Mouse (Mus musculus) kidney, embryonic 14.5 days (tissue): Measurements from ENCODE around the gene Eloa. TPM values are rescaled to one million over a fixed set of nuclear protein-coding genes. Genes with fewer than 3 reads are reported as not detected.

Experiments used
- ATAC-seq: fragments of 200-750 bp; cut with Nextera tagmentation; 2 replicates; pipeline ENCODE4 v1.8.0; 2017; ENCODE audit warnings: moderate number of reproducible peaks, mild to moderate bottlenecking, moderate TSS enrichment, moderate library complexity; ENCODE audit not compliant: low FRiP score, low TSS enrichment
- H3K27ac ChIP-seq: fragments of 300-500 bp; sonication (generic); 2 replicates; pipeline ENCODE4 v1.5.1; 2014; ENCODE audit warnings: low read depth, mild to moderate bottlenecking, low read length, moderate library complexity, mixed read lengths
- H3K27me3 ChIP-seq: fragments of 300-500 bp; sonication (generic); 2 replicates; pipeline ENCODE4 v1.6.1; 2014; ENCODE audit warnings: mild to moderate bottlenecking, low read length; ENCODE audit not compliant: control insufficient read depth, insufficient read depth
- H3K36me3 ChIP-seq: fragments of 300-500 bp; sonication (generic); 2 replicates; pipeline ENCODE4 v1.6.1; 2014; ENCODE audit warnings: low read length, mixed read lengths; ENCODE audit not compliant: control insufficient read depth, insufficient read depth
- H3K4me1 ChIP-seq: fragments of 300-500 bp; sonication (generic); 2 replicates; pipeline ENCODE4 v1.6.1; 2014; ENCODE audit warnings: low read length, mixed read lengths; ENCODE audit not compliant: control insufficient read depth, insufficient read depth
- H3K4me2 ChIP-seq: fragments of 300-500 bp; sonication (generic); replicated peaks from 2 replicates; pipeline ENCODE4 v1.6.1; 2014; ENCODE audit warnings: low read depth, mild to moderate bottlenecking, low read length
- H3K4me3 ChIP-seq: fragments of 300-500 bp; sonication (generic); 2 replicates; pipeline ENCODE4 v1.5.1; 2014; ENCODE audit warnings: mild to moderate bottlenecking, low read length
- H3K9ac ChIP-seq: fragments of 300-500 bp; sonication (generic); 2 replicates; pipeline ENCODE4 v1.6.1; 2014; ENCODE audit warnings: low read depth, mild to moderate bottlenecking, low read length, moderate library complexity
- H3K9me3 ChIP-seq: fragments of 300-500 bp; sonication (generic); 2 replicates; pipeline ENCODE4 v1.6.1; 2016; ENCODE audit warnings: low read length; ENCODE audit not compliant: control insufficient read depth
- WGBS: fragments of 180-500 bp; shearing (Covaris S2); extraction: QIAGEN DNeasy Blood & Tissue Kit; methylation state at CpG from one replicate; pipeline ENCODE4 v1.1.7; 2014; 5-methylcytosine and 5-hydroxymethylcytosine counted together
- polyA plus RNA-seq: library from polyadenylated mRNA; unstranded; fragments of >200 nt; fragmentation: Nextera tagmentation; extraction: Ambion mirVana; gene quantifications from 2 replicates; pipeline ENCODE4 v1.2.1, GENCODE M21; 2014

Eloa gene
- polyA plus RNA-seq, 1 experiment from 2014 or later = 43.7 TPM

DNA sequence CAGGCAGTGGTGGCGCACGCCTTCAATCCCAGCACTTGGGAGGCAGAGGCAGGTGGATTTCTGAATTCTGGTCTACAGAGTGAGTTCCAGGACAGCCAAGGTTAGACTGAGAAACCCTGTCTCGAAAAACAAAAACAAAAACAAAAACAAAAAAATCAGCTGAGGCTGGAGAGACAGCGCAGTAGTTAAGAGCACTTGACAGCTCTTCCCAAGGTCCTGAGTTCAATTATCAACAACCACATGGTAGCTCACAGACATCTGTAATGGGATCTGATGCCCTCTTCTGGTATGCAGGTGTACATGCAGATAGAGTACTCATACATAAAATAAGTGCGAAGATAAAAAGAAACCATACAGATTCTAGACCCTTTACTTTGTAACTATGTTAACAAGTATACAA is 32.3 kb upstream of the Eloa start:
- H3K4me2 ChIP-seq = no peak overlapping the region
- H3K9ac ChIP-seq = no peak overlapping the region
- peaks cover 33% of the 10 kb centered on the region for H3K36me3 ChIP-seq
- peaks cover 19% of the 10 kb centered on the region; the same call in 1 of the 2 replicates for H3K4me1 ChIP-seq
- no peak for ATAC-seq
- no peaks in the 10 kb centered on the region for H3K9me3 ChIP-seq
- H3K27me3 ChIP-seq = no peaks in the 10 kb centered on the region
- no peak overlapping the region for H3K4me3 ChIP-seq
- H3K27ac ChIP-seq = no peak overlapping the region
- 79% methylated on average over 5 of the region's 5 CpGs for WGBS

DNA sequence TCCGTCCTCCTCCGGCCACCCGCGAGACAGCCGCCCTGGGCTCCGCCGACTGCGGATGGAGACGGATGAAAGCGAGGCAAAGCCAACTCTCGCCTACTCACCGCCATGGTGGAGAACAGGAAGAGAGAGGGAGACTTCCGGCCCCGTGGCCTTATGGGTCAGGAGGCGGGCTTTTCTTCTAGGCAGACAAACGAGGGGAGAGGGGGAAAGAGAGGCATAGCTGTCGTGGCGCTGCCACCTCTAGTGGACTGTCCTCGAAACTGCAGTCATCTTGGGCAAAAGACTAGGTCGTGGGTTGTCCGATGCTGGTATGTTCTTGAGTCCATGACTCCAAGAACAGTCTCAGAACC is 31.7 kb upstream of the Eloa start, which contains the start of gene Rpl11:
Gene Rpl11, minus strand, starts transcription at position 182 of the 350 bp plus-strand sequence.
- H3K9me3 ChIP-seq = no peaks in the 10 kb centered on the region
- H3K4me1 ChIP-seq = peaks cover 19% of the 10 kb centered on the region; the same call in 1 of the 2 replicates
- ATAC-seq = peak; percentile 97
- peak within 1 kb of the TSS; percentile 87 for H3K4me2 ChIP-seq
- H3K9ac ChIP-seq = peak within 1 kb of the TSS; percentile 99
- WGBS = under 1% methylated on average over 21 of the region's 21 CpGs
- H3K27me3 ChIP-seq = no peaks in the 10 kb centered on the region
- H3K27ac ChIP-seq = peak within 1 kb of the TSS; percentile 91
- H3K36me3 ChIP-seq = peaks cover 39% of the 10 kb centered on the region
- H3K4me3 ChIP-seq = peak within 1 kb of the TSS; percentile 97

DNA sequence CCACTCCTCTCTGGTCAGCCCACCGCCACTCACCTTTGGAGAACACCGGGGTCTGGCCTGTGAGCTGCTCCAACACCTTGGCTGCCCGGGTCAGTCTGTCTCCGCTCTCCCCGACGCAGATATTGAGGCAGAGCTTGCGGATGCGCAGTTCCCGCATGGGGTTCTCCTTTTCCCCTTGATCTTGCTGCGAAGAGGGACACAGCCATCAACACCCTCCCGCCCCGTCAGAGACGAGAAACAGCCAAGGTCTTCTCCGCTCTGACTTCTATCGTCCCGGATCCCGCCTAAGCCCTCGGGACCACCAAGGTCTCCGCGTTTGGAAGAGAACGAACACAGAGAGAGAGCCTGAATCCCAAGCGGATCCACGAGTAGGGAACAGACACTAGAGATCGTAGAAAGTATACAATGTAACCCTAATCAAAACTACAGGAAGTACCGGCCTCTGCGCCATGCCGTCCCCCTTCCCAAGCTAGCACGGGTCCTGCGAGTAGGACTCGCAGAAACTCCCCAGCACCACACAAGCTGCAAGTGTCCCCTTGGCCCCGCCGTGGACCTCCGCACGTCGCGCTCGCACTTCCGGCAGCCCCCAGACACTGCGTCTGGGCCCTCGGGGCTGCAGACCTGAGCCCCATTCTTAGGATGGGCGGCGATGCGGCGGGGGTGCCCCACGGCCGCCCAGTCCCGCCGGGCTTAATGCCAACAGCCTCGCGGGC is 31.1 kb upstream of the Eloa start:
- Histone ChIP-seq H3K36me3 (peaks cover 44% of the 10 kb centered on the region), H3K4me2 (peak overlapping the region; percentile 87), H3K9me3 (no peaks in the 10 kb centered on the region), H3K9ac (peak overlapping the region; percentile 99), H3K27ac (peak overlapping the region; percentile 91), H3K4me3 (peak overlapping the region; percentile 97), H3K27me3 (no peaks in the 10 kb centered on the region), H3K4me1 (peaks cover 19% of the 10 kb centered on the region; the same call in 1 of the 2 replicates)
- under 1% methylated on average over 50 of the region's 50 CpGs for WGBS
- ATAC-seq = peak; percentile 77

DNA sequence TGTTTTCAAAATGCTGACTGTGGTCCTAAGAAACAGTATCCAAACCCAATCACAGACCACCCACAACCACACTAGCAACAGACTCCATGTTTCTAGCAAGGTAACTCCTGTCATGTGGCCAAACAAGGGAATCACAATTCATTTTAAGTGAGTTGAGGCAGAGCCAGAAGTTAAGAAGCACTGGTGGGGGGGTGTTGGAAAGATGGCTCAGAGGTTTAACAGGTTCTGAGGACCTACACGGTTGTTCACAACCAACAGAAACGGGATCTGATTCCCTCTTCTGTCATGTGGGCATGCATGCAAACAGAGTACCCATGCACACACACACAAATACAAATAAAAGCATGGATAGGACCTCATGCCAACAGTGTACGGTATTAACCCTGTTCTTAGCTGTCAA is 30.5 kb upstream of the Eloa start:
- Histone ChIP-seq H3K36me3 (peaks cover 49% of the 10 kb centered on the region), H3K27ac (peak overlapping the region; percentile 91; the same call in 1 of the 2 replicates)

DNA sequence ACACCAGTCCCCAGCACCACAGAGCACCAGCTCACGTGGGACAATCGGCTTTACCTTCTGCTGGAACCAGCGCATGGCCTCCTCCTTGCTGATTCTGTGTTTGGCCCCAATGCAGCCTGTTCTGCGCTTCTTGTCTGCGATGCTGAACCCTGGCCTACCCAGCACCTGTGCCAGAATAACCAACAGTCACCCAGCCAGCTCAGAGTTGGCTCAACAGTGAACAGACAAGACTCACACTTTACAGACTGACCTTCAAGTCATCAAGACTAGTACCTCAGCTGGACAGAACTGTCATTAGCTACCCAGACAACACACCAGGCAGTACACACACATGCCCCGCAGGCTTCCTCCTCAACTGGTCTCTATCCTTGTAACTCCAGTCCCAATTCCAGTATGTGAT is 28.7 kb upstream of the Eloa start:
- 96% methylated on average over 6 of the region's 6 CpGs for WGBS
- Histone ChIP-seq H3K27me3 (no peaks in the 10 kb centered on the region), H3K36me3 (peaks cover 62% of the 10 kb centered on the region)

More for the DNA sequence above, 30.5 kb upstream of the Eloa start:
- no peak for ATAC-seq
- no peaks in the 10 kb centered on the region for H3K9me3 ChIP-seq
- H3K27me3 ChIP-seq = no peaks in the 10 kb centered on the region
- H3K4me1 ChIP-seq = peaks cover 19% of the 10 kb centered on the region; the same call in 1 of the 2 replicates
- 0% methylated on average over 3 of the region's 3 CpGs for WGBS
- H3K4me2 ChIP-seq = peak overlapping the region; percentile 87
- peak overlapping the region; percentile 97 for H3K4me3 ChIP-seq
- peak overlapping the region; percentile 99 for H3K9ac ChIP-seq

DNA sequence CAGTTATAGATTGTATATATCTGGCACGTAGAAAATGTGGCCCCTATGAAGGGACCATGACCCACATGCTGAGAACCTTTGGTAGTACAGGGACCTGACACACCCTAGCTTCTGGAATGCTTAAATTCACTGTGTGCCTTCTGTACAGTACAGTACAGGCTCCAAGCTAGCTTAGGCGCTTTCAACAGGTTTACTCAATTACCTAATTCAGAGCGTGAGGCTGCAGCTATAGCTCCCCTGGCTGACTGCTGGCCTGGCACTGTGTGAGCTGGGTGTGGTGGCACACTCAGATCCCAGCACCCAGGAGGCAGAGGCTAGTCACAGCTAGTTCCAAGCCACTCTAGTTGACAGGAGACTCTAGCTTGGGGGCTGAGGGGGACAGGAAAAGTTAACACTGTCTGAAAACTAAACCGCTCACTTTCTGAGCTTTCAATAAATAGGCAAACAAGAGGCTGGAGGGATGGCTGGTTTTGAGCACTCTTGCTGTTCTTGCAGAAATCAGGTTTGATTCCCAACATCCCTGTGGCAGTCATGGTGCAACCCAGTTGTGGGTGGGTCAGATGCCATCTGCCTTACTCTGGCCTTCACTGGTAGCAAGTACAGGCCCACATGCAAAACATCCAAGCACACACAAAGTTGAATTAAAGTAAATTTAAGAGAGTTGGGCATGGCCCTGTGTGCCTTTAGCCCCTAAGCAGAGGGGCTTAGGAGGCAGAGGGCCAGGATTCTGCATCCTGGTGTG is 26.9 kb upstream of the Eloa start:
- no peak overlapping the region for H3K27ac ChIP-seq

More for the DNA sequence above, 28.7 kb upstream of the Eloa start:
- H3K9ac ChIP-seq = no peak overlapping the region
- ATAC-seq = no peak
- no peak overlapping the region for H3K4me2 ChIP-seq
- H3K27ac ChIP-seq = no peak overlapping the region
- no peaks in the 10 kb centered on the region for H3K9me3 ChIP-seq
- no peak overlapping the region for H3K4me3 ChIP-seq
- peaks cover 19% of the 10 kb centered on the region; the same call in 1 of the 2 replicates for H3K4me1 ChIP-seq

DNA sequence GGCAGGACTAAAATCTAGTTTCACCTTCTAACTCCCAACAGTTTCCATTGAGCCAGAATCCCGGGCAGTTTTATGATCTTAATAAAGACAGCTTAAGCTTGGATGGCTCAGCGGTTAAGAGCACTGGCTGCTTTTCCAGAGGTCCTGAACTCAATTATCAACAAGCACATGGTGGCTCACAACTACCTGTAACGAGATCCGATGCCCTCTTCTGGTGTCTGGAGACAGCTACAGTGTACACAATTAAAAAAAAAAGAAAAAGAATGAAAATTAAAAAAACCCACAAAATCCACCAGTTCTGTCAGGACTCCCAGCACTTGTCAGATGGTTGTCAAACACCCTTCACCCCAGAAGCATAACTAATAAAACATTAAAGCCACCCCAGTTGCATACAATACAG is 26.1 kb upstream of the Eloa start:
- Histone ChIP-seq H3K4me3 (no peak overlapping the region), H3K36me3 (peaks cover 71% of the 10 kb centered on the region), H3K27ac (no peak overlapping the region), H3K9me3 (no peaks in the 10 kb centered on the region), H3K4me1 (peaks cover 19% of the 10 kb centered on the region; the same call in 1 of the 2 replicates), H3K9ac (no peak overlapping the region), H3K27me3 (no peaks in the 10 kb centered on the region), H3K4me2 (no peak overlapping the region)
- WGBS = 33% methylated on average over 4 of the region's 4 CpGs
- no peak for ATAC-seq

More for the DNA sequence above, 26.9 kb upstream of the Eloa start:
- Histone ChIP-seq H3K36me3 (peaks cover 71% of the 10 kb centered on the region), H3K9me3 (no peaks in the 10 kb centered on the region), H3K27me3 (no peaks in the 10 kb centered on the region), H3K4me1 (peaks cover 19% of the 10 kb centered on the region; the same call in 1 of the 2 replicates), H3K4me2 (no peak overlapping the region), H3K4me3 (no peak overlapping the region), H3K9ac (no peak overlapping the region)
- ATAC-seq = no peak
- WGBS = 74% methylated on average over 4 of the region's 4 CpGs

DNA sequence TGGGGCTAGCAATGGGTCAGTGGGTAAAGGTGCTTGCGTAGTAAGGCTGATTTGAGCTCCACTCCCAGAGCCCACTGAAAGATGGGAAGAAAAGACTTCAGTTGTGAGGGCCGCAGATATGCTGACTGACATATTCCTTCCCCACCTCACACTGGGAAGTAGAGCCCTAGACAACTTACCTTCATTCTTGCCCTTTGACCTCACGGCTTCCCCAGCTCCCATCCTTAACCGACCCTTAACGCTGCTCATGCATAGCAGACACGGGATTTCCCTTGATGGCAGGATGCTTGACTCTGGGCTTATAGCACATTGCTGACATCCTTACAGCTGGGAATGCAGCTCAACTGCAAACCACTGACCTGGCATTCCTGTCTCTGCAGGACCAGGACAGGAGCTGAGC is 25.3 kb upstream of the Eloa start:
- no peak overlapping the region for H3K27ac ChIP-seq
- H3K4me3 ChIP-seq = no peak overlapping the region
- peaks cover 17% of the 10 kb centered on the region; the same call in 1 of the 2 replicates for H3K4me1 ChIP-seq
- no peaks in the 10 kb centered on the region for H3K27me3 ChIP-seq
- H3K9me3 ChIP-seq = no peaks in the 10 kb centered on the region
- H3K36me3 ChIP-seq = peaks cover 68% of the 10 kb centered on the region
- H3K9ac ChIP-seq = no peak overlapping the region
- WGBS = 71% methylated on average over 6 of the region's 6 CpGs
- 0 out of 2 replicates have a peak, but pooled peaks have one; percentile 24 for ATAC-seq
- no peak overlapping the region for H3K4me2 ChIP-seq

DNA sequence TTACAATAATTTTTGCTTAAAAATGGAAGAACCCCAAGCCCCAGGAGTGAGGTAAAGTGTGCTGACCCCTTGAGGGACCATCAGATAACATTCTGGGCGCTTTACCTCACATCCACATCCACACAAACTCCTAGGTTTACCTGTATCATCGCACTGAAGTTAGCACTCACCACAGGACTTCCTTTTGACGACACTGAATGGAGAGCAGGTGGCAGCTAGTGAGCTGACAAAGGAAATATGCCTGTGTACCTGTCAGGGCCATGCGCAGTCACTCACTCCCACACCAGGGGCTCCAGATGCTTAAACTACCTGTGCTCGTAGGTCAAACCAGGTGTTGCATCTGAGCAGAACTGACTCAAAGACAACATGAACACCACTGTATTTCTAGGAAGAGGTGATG is 23.5 kb upstream of the Eloa start:
- Histone ChIP-seq H3K9me3 (no peaks in the 10 kb centered on the region), H3K27me3 (no peaks in the 10 kb centered on the region), H3K9ac (no peak overlapping the region), H3K4me2 (no peak overlapping the region), H3K4me3 (no peak overlapping the region), H3K27ac (no peak overlapping the region), H3K36me3 (peaks cover 50% of the 10 kb centered on the region), H3K4me1 (0 out of 2 replicates have a peak, but pooled peaks cover 3% of the 10 kb centered on the region)
- no peak for ATAC-seq
- WGBS = 84% methylated on average over 5 of the region's 5 CpGs
